Mouse (Mus musculus): ENCODE results near the gene Gm49380.

DNA sequence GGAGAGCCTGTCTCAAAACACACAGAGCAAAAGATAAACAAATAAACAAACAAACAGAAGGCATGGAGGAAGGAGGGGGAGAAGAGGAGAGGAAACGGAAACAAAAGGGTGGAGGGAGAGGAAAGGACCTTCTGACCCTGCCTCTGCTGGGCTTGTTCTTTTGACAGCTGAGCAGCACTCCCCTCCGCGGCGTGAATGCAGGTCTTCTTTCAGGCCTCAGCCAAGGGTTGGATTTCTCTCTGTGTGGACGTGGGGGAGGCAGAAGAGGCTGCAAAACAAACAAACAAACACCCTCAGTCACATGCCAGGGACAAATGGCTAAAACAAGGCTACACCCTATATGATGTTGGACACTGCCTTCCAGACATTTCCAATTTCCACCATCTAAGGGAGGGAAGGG is 11.7 kb upstream of the Gm49380 start:
- TF ChIP-seq CTCF (IDR thresholded peaks at IDR 0.05; ENCODE audit: extremely low read depth, insufficient read length, insufficient replicate concordance, low read depth, low read length) (no peak), POLR2A (IDR thresholded peaks at IDR 0.05; ENCODE audit: low read depth, low read length) (no peak)

Data from small intestine, adult 2 months (tissue).